Mouse (Mus musculus): ENCODE data around the gene Zfp526. TPM values are rescaled to one million over a fixed set of nuclear protein-coding genes. Genes with fewer than 3 reads are reported as not detected.
A peak's percentile ranks its signal among the peaks of the same experiment; 100 is the strongest.

The Zfp526 gene
- total and polyA plus RNA-seq, 3 experiments: 6.9 to 9.6 (median 7.4) TPM

GRCm38 (mm10) chr7:25219756-25220456 lies 1.3 kb upstream of the Zfp526 start:
- Histone ChIP-seq H3K27ac (peak overlapping the region; percentile 98), H3K36me3 (ENCODE audit: control insufficient read depth, insufficient read depth, low read length) (no peaks in the 10 kb centered on the region), H3K4me1 (ENCODE audit: control insufficient read depth, insufficient read depth, low read length) (peaks cover 9% of the 10 kb centered on the region), H3K4me3 (peak overlapping the region; percentile 89), H3K9ac (ENCODE audit: low read depth, low read length) (peak overlapping the region; percentile 71), H3K79me2 (replicated peaks; ENCODE audit: control insufficient read depth, insufficient read depth, low read length) (peaks cover 2% of the 10 kb centered on the region), H3K27me3 (ENCODE audit: control insufficient read depth, insufficient read depth, low read length) (no peaks in the 10 kb centered on the region)
- peak; percentile 95 for TF ChIP-seq POLR2A (IDR thresholded peaks at IDR 0.05; ENCODE audit: insufficient read depth, low read depth, low read length)
- TF ChIP-seq EP300 (IDR thresholded peaks at IDR 0.05; ENCODE audit: insufficient read depth, low read depth, low read length): peak; percentile 87; the same call in 1 of the 2 replicates
- no peak for TF ChIP-seq CTCF (IDR thresholded peaks at IDR 0.05)
- WGBS: 2% methylated on average over 31 of the region's 31 CpGs
- peak; percentile 95 to 97 for DNase-seq
- intact Hi-C loops (cut with DNase I): loop anchor here (5.0 kb wide), 1 partner anchor 397 kb away; the partner anchor contains the start of genes Dmac2 and Erich4

- Histone ChIP-seq H3K36me3 (ENCODE audit: control insufficient read depth, insufficient read depth, low read length) (no peaks in the 10 kb centered on the region), H3K79me2 (replicated peaks; ENCODE audit: control insufficient read depth, insufficient read depth, low read length) (peaks cover 5% of the 10 kb centered on the region), H3K9ac (ENCODE audit: low read depth, low read length) (peak within 1 kb of the TSS; percentile 81), H3K4me3 (peak within 1 kb of the TSS; percentile 89), H3K27me3 (ENCODE audit: control insufficient read depth, insufficient read depth, low read length) (no peaks in the 10 kb centered on the region), H3K4me1 (ENCODE audit: control insufficient read depth, insufficient read depth, low read length) (peaks cover 9% of the 10 kb centered on the region), H3K27ac (peak within 1 kb of the TSS; percentile 98)
- under 1% methylated on average over 20 of the region's 20 CpGs for WGBS
- TF ChIP-seq EP300 (IDR thresholded peaks at IDR 0.05; ENCODE audit: insufficient read depth, low read depth, low read length) (peak; percentile 76; the same call in 1 of the 2 replicates), CTCF (IDR thresholded peaks at IDR 0.05) (no peak), POLR2A (IDR thresholded peaks at IDR 0.05; ENCODE audit: insufficient read depth, low read depth, low read length) (no peak)
- intact Hi-C loops (cut with DNase I): loop anchor here (5.0 kb wide), 1 partner anchor 397 kb away; the partner anchor contains the start of genes Dmac2 and Erich4
- DNase-seq: peak; percentile 68 to 69
These were observed 646 bp upstream of the Zfp526 start, which contains the start of gene Dedd2 for GRCm38 (mm10) chr7:25220457-25221101. Dedd2 (minus strand) TSS chr7:25220615.

GRCm38 (mm10) chr7:25222275-25222967 lies 1.2 kb downstream of the Zfp526 start:
- DNase-seq: no peak
- intact Hi-C loops (cut with DNase I): loop anchor here (1.0 to 5.0 kb wide), 2 partner anchors 15 to 395 kb away; partner anchors contain the start of genes Dmac2, Erich4 and Gsk3a
- TF ChIP-seq EP300 (IDR thresholded peaks at IDR 0.05; ENCODE audit: insufficient read depth, low read depth, low read length) (no peak), POLR2A (IDR thresholded peaks at IDR 0.05; ENCODE audit: insufficient read depth, low read depth, low read length) (no peak), CTCF (IDR thresholded peaks at IDR 0.05) (no peak)

GRCm38 (mm10) chr7:25227523-25228300 lies 6.5 kb downstream of the Zfp526 start:
- intact Hi-C loops (cut with DNase I): no loop called here
- H3K27me3 ChIP-seq (ENCODE audit: control insufficient read depth, insufficient read depth, low read length): no peaks in the 10 kb centered on the region
- H3K4me1 ChIP-seq (ENCODE audit: control insufficient read depth, insufficient read depth, low read length): no peaks in the 10 kb centered on the region; the same call in 1 of the 2 replicates
- no peak overlapping the region for H3K9ac ChIP-seq (ENCODE audit: low read depth, low read length)
- DNase-seq: no peak
- H3K4me3 ChIP-seq: no peak overlapping the region
- no peak overlapping the region for H3K27ac ChIP-seq
- 85% methylated on average over 1 of the region's 1 CpGs for WGBS
- no peaks in the 10 kb centered on the region; the same call in 1 of the 2 replicates for H3K36me3 ChIP-seq (ENCODE audit: control insufficient read depth, insufficient read depth, low read length)
- H3K79me2 ChIP-seq (replicated peaks; ENCODE audit: control insufficient read depth, insufficient read depth, low read length): peaks cover 3% of the 10 kb centered on the region; the same call in 1 of the 2 replicates
- TF ChIP-seq CTCF (IDR thresholded peaks at IDR 0.05) (no peak), POLR2A (IDR thresholded peaks at IDR 0.05; ENCODE audit: insufficient read depth, low read depth, low read length) (no peak), EP300 (IDR thresholded peaks at IDR 0.05; ENCODE audit: insufficient read depth, low read depth, low read length) (no peak)

More at GRCm38 (mm10) chr7:25222275-25222967, 1.2 kb downstream of the Zfp526 start:
- Histone ChIP-seq H3K79me2 (replicated peaks; ENCODE audit: control insufficient read depth, insufficient read depth, low read length) (peaks cover 6% of the 10 kb centered on the region), H3K27ac (no peak overlapping the region), H3K36me3 (ENCODE audit: control insufficient read depth, insufficient read depth, low read length) (no peaks in the 10 kb centered on the region; the same call in 1 of the 2 replicates), H3K4me1 (ENCODE audit: control insufficient read depth, insufficient read depth, low read length) (peaks cover 9% of the 10 kb centered on the region), H3K9ac (ENCODE audit: low read depth, low read length) (no peak overlapping the region), H3K4me3 (peak overlapping the region; percentile 89; the same call in 1 of the 2 replicates), H3K27me3 (ENCODE audit: control insufficient read depth, insufficient read depth, low read length) (no peaks in the 10 kb centered on the region)
- WGBS: 79% methylated on average over 10 of the region's 10 CpGs

All from heart, adult 2 months (tissue).